Mouse (Mus musculus) spleen, postnatal 14 days (tissue): ENCODE results near the gene H2afv.

Source experiments
- DNase-seq, 2 experiments: peaks; one replicate each; pipeline ENCODE4 v3.0.0; 2021 to 2022; ENCODE audit warnings: low spot score in 2 of 2

The H2afv gene

DNA sequence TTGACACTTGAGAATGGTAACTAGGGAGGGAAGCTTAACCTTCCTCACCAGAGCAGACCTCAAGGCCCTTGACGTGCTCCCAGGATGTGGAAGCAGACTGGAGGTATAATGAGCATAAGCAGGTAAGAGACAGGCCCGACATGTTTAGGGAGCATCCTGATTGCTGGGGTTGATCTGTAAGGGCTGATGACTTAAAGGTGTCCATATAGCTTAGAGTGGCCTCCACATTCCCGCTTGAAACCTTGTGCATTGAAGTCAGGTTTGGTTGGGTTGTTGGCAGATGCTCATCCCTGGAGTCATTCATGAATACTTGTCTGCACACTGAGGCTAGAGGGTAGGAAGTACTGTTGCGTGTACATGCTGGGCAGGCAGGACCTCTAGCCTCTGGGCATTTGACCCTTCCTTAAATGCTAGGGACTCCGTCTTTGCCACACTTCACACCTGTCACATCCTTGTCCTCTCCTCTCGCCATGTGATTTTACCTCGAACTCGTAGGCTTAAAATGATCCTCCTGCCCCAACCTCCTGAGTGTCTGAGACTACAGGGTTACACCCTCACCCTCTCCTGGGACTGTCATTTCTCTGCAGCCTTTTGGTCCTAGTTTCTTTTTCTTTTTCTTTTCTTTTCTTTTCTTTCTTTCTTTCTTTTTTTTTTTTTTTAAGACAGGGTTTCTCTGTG, 53.7 kb downstream of the H2afv start:
- DNase-seq: no peak

DNA sequence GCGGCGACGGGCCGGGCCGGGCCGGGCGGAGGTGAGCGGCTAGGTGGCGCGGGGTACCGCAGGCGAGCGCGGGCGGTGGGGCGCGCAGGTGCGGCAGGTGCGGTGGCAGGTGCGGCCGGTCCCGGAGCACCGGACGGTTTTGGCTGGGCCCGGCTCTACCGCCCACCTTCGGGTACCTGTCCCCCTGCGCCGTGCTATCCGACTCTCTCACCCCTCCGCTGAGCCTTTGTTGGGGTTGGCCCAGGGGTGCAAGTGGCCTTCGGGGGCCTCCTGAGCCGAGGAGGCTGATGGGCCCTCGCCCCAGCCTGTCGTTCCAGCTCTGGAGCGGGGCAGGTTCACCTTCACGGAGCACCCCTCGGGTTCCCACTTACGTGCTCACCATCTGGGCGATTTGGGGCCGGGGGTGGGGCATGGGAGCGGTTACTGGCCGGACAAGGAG, 54.7 kb downstream of the H2afv start:
- DNase-seq: peak in 1 of 2 experiments; percentile 29

DNA sequence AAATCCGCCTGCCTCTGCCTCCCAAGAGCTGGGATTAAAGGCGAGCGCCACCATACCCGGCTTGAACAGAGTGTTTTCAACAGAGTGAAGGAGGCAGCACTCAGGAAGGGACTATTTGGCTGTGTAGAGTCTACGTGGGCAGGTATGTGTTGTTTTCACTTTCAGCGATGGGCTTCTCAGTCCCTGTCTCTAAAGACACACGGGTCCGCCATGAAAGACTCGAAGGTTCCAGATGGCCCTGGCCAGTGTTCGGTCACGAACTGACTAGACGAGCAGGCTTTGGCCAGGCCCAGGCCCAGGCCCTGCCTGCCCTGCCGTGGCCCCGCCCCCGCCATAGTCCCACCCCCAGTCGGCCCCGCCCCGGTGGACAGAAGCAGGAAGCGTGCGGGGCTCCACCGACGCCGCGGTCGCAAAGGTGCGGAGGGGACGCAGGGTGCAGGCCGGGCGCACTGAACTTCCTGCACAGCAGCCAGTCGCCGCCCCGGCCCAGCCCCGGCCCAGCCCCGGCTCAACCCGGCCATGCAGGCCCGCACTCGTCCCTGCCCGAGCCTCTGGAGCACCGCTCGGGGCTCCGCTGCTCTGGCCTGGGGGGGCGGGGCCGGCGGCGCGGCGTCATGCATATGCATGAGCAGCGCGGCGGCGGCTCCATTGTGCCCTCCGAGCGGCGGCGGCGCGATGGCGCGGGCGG, 55.4 kb downstream of the H2afv start, which contains the start of gene Zmiz2:
Zmiz2 (plus strand) TSS at position 349 of the 688 bp plus-strand sequence.
- peak; percentile 90 to 92 for DNase-seq

DNA sequence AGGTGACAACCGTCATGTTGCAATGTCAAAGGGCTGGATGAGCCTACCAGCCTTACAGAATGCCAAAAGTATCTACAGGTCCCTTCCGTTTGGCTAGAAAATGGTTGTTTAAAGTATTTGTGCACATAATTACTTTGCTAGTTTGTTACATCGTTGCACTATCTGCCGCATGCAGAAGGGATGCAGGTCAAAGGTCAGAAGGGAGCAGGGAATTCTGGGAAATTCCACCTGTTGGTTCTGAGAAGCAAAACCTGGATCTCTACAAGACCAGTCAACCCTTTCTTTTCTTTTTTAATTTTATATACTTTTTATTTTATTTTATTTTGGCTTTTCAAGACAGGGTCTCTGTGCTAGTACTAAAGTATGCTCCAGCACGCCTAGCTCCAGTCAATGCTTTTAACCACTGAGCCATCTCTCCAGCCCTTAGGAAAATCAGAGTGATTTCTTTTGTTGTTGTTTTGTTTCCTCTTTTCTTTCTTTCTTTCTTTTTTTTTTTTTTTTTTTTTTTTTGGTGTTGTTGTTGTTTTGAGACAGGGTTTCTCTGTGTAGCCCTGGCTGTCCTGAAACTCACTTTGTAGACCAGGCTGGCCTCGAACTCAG, 56.0 kb downstream of the H2afv start:
- DNase-seq: no peak

- DNase-seq: no peak
Observed at GRCm38 (mm10) chr11:6380916-6381315, 63.3 kb downstream of the H2afv start.
